Mouse (Mus musculus) MEL (cell line): ENCODE results near the gene Itga2b. TPM values are rescaled to one million over a fixed set of nuclear protein-coding genes. Genes with fewer than 3 reads are reported as not detected.

Source experiments
- DNase-seq: peaks from one replicate; pipeline ENCODE4 v3.0.0; 2011; ENCODE audit warnings: low read depth, low spot score
- H3K27ac ChIP-seq: 2 replicates; pipeline ENCODE4 v1.5.1; 2012; ENCODE audit warnings: low read depth, mild to moderate bottlenecking, control low read depth, low read length, moderate library complexity; ENCODE audit not compliant: control insufficient read depth
- H3K27me3 ChIP-seq, 2 experiments: fragments of 150-350 bp in 1 of 2; sonication (generic) in 1 of 2; 2 replicates each; pipeline ENCODE4 v1.6.1; 2012; ENCODE audit warnings: low read length in 2 of 2, mild to moderate bottlenecking in 2 of 2, improper control_type of control experiment in 1 of 2, moderate library complexity in 1 of 2; ENCODE audit not compliant: insufficient read depth in 2 of 2, control insufficient read depth in 1 of 2
- H3K36me3 ChIP-seq, 2 experiments: 2 replicates each; pipeline ENCODE4 v1.6.1; 2012 to 2014; ENCODE audit warnings: low read length in 2 of 2, improper control_type of control experiment in 1 of 2, inconsistent platforms in 1 of 2, mild to moderate bottlenecking in 1 of 2; ENCODE audit not compliant: insufficient read depth in 2 of 2, control insufficient read depth in 1 of 2
- H3K4me1 ChIP-seq, 2 experiments: fragments of 150-350 bp in 1 of 2; sonication (generic) in 1 of 2; 2 replicates each; pipeline ENCODE4 v1.6.1; 2012; ENCODE audit warnings: low read length in 2 of 2, improper control_type of control experiment in 1 of 2, mild to moderate bottlenecking in 1 of 2; ENCODE audit not compliant: insufficient read depth in 2 of 2, control insufficient read depth in 1 of 2
- H3K4me3 ChIP-seq, 2 experiments: fragments of 150-350 bp in 1 of 2; sonication (generic) in 1 of 2; 2 replicates each; pipeline ENCODE4 v1.5.1; 2012; ENCODE audit warnings: low read depth in 2 of 2, low read length in 2 of 2, mild to moderate bottlenecking in 2 of 2, moderate library complexity in 2 of 2, control low read depth in 1 of 2, improper control_type of control experiment in 1 of 2; ENCODE audit not compliant: control insufficient read depth in 1 of 2, insufficient read depth in 1 of 2
- H3K79me2 ChIP-seq: 2 replicates; pipeline ENCODE4 v1.6.1; 2012; ENCODE audit warnings: mild to moderate bottlenecking, low read length, moderate library complexity; ENCODE audit not compliant: control insufficient read depth, poor library complexity, insufficient read depth
- H3K9ac ChIP-seq: 2 replicates; pipeline ENCODE4 v1.6.1; 2012; ENCODE audit warnings: low read depth, mild to moderate bottlenecking, control low read depth, low read length, moderate library complexity; ENCODE audit not compliant: control insufficient read depth, poor library complexity, severe bottlenecking
- H3K9me3 ChIP-seq: fragments of 150-350 bp; sonication (generic); replicated peaks from 2 replicates; pipeline ENCODE4 v1.6.1; 2012; ENCODE audit warnings: mild to moderate bottlenecking, low read length, improper control_type of control experiment, moderate library complexity; ENCODE audit not compliant: insufficient read depth
- BHLHE40 ChIP-seq: IDR thresholded peaks from 2 replicates; pipeline ENCODE4 v1.6.1; 2012; ENCODE audit warnings: low read depth, mild to moderate bottlenecking, inconsistent platforms, low read length, improper control_type of control experiment, borderline replicate concordance
- E2F4 ChIP-seq: IDR thresholded peaks from 2 replicates; pipeline ENCODE4 v1.6.1; 2011; ENCODE audit warnings: low read depth, low read length, improper control_type of control experiment, borderline replicate concordance
- ELF1 ChIP-seq: IDR thresholded peaks from 2 replicates; pipeline ENCODE4 v1.6.1; 2014; ENCODE audit warnings: low read depth, mild to moderate bottlenecking, inconsistent platforms, low read length, improper control_type of control experiment, moderate library complexity
- GATA1 ChIP-seq: IDR thresholded peaks from 2 replicates; pipeline ENCODE4 v1.6.1; 2011; ENCODE audit warnings: low read depth, low read length, improper control_type of control experiment
- MAZ ChIP-seq: IDR thresholded peaks from 2 replicates; pipeline ENCODE4 v1.6.1; 2012; ENCODE audit warnings: low read depth, mild to moderate bottlenecking, inconsistent platforms, low read length, improper control_type of control experiment
- MEF2A ChIP-seq: IDR thresholded peaks from 2 replicates; pipeline ENCODE4 v1.6.1; 2014; ENCODE audit warnings: low read depth, mild to moderate bottlenecking, inconsistent platforms, low read length, improper control_type of control experiment; ENCODE audit not compliant: poor library complexity, insufficient replicate concordance, severe bottlenecking; ENCODE audit errors: extremely low read depth
- MXI1 ChIP-seq: IDR thresholded peaks from 2 replicates; pipeline ENCODE4 v1.6.1; 2011; ENCODE audit warnings: mild to moderate bottlenecking, low read depth, low read length, improper control_type of control experiment
- MYB ChIP-seq: IDR thresholded peaks from 2 replicates; pipeline ENCODE4 v1.6.1; 2011; ENCODE audit warnings: mild to moderate bottlenecking, low read depth, low read length, improper control_type of control experiment
- MYC ChIP-seq: IDR thresholded peaks from 2 replicates; pipeline ENCODE4 v1.6.1; 2011; ENCODE audit warnings: low read depth, mild to moderate bottlenecking, low read length, improper control_type of control experiment, moderate library complexity
- RCOR1 ChIP-seq: IDR thresholded peaks from 2 replicates; pipeline ENCODE4 v1.6.1; 2012; ENCODE audit warnings: low read depth, mild to moderate bottlenecking, inconsistent platforms, low read length, improper control_type of control experiment
- TAL1 ChIP-seq: IDR thresholded peaks from 2 replicates; pipeline ENCODE4 v1.6.1; 2012; ENCODE audit warnings: mild to moderate bottlenecking, inconsistent platforms, low read length, moderate library complexity, mixed read lengths
- ZNF384 ChIP-seq: IDR thresholded peaks from 2 replicates; pipeline ENCODE4 v1.6.1; 2012; ENCODE audit warnings: low read depth, mild to moderate bottlenecking, inconsistent platforms, low read length, improper control_type of control experiment
- polyA plus RNA-seq, 2 experiments: library from polyadenylated mRNA; stranded (reverse) in 1 of 2; unstranded in 1 of 2; fragments of >175 nt in 1 of 2; fragments of >200 nt in 1 of 2; gene quantifications; 2 replicates each; pipeline versions ENCODE4 v1.2.1 to v1.2.4; 2012; ENCODE audit warnings: low replicate concordance in 2 of 2, low read depth in 1 of 2; ENCODE audit not compliant: insufficient read length in 2 of 2, insufficient read depth in 1 of 2, missing spikeins in 1 of 2
- total RNA-seq: library from RNA; depleted of rRNA; stranded (reverse); fragments of 300-350 nt; gene quantifications from 2 replicates; pipeline ENCODE4 v1.2.3, GENCODE M21; 2012

Itga2b gene
- total and polyA plus RNA-seq, 3 experiments = 10.7 to 55.7 TPM; not detected in 1

DNA sequence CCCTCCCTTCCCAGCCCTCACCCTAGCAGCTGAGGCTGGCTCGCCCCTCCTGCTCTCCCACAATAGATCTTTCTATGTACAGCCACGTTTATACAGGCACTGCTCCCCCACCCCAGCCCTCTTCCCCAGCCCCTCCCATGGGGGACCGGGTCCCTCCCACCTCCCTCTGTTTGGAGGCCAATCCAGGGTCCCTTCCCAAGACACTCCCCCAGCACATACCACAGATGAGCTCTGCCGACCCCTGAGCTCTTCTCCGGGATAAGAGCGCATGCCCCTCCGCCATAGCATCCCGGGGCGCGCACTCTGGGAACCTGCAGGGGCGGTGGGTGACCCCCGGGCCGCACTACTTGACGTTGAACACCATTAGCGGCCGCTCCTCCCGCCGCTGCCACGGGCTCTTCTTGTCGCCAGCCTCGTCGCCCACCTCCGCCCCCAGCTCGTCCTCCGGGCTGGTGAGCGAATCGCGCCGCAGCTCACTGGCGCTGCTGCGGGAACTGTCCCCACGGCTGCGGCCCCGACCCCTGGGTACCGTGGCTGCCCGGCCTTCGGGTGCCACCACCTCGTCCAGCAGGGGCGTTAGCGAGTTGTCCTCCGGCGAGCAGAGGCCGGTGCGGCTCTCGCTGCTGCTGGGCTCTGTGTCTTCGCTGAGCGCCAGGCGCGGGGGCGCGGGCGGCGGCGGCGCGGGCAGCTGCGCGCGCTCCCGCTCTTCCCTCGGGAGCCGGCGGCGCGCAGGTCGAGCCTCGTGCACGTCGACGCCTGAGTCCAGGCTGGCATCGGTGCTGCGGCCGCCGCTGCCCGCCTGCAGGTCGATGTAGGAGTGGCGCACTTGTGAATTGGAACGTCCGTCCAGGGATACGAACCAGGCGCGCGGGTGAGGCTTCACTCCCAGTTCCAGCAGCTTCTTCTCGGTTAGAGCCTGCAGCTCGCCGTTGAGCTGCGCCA lies 32.5 kb downstream of the Itga2b start:
- no peak for TF ChIP-seq MYB
- no peak for TF ChIP-seq MYC
- no peak for TF ChIP-seq TAL1
- no peak for TF ChIP-seq RCOR1
- TF ChIP-seq ZNF384 = no peak
- no peak for TF ChIP-seq MXI1
- no peak for TF ChIP-seq E2F4
- no peak for DNase-seq
- Histone ChIP-seq H3K27me3 (no peaks in the 10 kb centered on the region), H3K9me3 (no peaks in the 10 kb centered on the region), H3K4me3 (no peak overlapping the region), H3K36me3 (no peaks in the 10 kb centered on the region; a peak in 1 of 4 replicates), H3K9ac (no peak overlapping the region), H3K79me2 (no peaks in the 10 kb centered on the region), H3K4me1 (peaks cover 0 to 6% of the 10 kb centered on the region in 2 experiments; a peak in 2 of 4 replicates), H3K27ac (no peak overlapping the region)

DNA sequence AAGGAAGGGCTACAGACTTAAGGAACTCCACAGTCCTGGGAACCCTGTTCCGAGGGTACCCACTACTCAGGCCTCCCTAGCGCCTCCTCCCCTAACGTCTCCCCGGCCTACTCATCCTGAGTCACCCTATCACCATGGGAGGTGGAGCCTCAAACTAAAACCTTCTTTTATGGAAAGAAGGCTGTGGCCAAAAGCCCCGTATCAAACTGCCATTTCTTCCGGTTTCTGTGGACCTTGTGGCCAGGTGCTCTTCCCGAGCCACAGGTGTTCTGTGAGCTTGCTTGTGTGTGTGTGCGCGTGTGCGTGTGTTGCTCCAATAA lies 33.5 kb downstream of the Itga2b start:
- peaks cover 0 to 2% of the 10 kb centered on the region in 2 experiments; a peak in 2 of 4 replicates for H3K36me3 ChIP-seq
- no peaks in the 10 kb centered on the region for H3K9me3 ChIP-seq
- no peak overlapping the region for H3K4me3 ChIP-seq
- H3K27ac ChIP-seq = no peak overlapping the region
- no peak overlapping the region for H3K9ac ChIP-seq
- H3K4me1 ChIP-seq = peaks cover 3 to 8% of the 10 kb centered on the region in 2 experiments; a peak in 3 of 4 replicates
- H3K79me2 ChIP-seq = no peaks in the 10 kb centered on the region; the same call in 1 of the 2 replicates
- DNase-seq = no peak
- H3K27me3 ChIP-seq = no peaks in the 10 kb centered on the region
- TF ChIP-seq GATA1 (no peak), E2F4 (no peak), MAZ (no peak), MEF2A (no peak)

DNA sequence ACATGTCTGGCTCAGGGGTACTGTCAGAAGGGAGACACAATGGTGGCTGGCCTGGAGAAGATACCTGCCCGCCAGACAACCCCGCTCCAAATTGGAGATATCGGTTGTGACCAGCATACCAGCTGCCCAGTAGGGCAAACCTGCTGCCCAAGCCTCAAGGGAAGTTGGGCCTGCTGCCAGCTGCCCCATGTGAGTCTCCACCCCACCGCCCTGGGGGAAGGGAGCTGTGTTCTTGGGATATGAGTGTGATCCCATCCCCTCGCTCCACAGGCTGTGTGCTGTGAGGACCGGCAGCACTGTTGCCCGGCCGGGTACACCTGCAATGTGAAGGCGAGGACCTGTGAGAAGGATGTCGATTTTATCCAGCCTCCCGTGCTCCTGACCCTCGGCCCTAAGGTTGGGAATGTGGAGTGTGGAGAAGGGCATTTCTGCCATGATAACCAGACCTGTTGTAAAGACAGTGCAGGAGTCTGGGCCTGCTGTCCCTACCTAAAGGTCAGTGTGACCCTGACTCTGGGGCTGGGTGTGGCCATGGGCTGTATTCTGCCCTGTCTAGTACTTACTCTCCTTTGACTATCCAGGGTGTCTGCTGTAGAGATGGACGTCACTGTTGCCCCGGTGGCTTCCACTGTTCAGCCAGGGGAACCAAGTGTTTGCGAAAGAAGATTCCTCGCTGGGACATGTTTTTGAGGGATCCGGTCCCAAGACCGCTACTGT lies 34.0 kb downstream of the Itga2b start:
- DNase-seq = no peak
- H3K79me2 ChIP-seq = no peaks in the 10 kb centered on the region; the same call in 1 of the 2 replicates
- H3K4me3 ChIP-seq = no peak overlapping the region
- no peak overlapping the region for H3K27ac ChIP-seq
- peaks cover 3 to 12% of the 10 kb centered on the region in 2 experiments; a peak in 3 of 4 replicates for H3K4me1 ChIP-seq
- no peaks in the 10 kb centered on the region for H3K27me3 ChIP-seq
- peaks cover 0 to 2% of the 10 kb centered on the region in 2 experiments; a peak in 2 of 4 replicates for H3K36me3 ChIP-seq
- no peak for TF ChIP-seq GATA1
- TF ChIP-seq BHLHE40 = no peak
- no peak for TF ChIP-seq ELF1
- TF ChIP-seq E2F4 = no peak
- H3K9me3 ChIP-seq = no peaks in the 10 kb centered on the region
- no peak overlapping the region for H3K9ac ChIP-seq
